Mouse (Mus musculus) Patski (cell line): ENCODE measurements at regions not wholly inside any gene's neighbourhood (a gene's known extent, or its start where the extent isn't known, plus 50 kb on each side); places are given as distances from the start of the nearest gene placed in this dataset.
A peak's percentile ranks its signal among the peaks of the same experiment; 100 is the strongest.

Experiments
- ATAC-seq: fragments of 100-300 bp; one replicate; pipeline ENCODE4 v1.8.0; 2021
- CTCF ChIA-PET: fragments of 350-600 bp; sonication (Branson Sonifier 250); formaldehyde crosslinking; loops from one replicate; lab custom pipeline; 2022; ENCODE audit warnings: inconsistent platforms; lab: Charles Lee
- POLR2A ChIA-PET: fragments of 350-600 bp; sonication (Branson Sonifier 250); formaldehyde crosslinking; loops from one replicate; lab custom pipeline; 2022; ENCODE audit warnings: antibody characterized with exemption, inconsistent platforms; lab: Charles Lee
- DNase-seq: peaks from one replicate; pipeline ENCODE4 v3.0.0-alpha.2; 2011; ENCODE audit warnings: low read depth, low spot score
- H3K27me3 ChIP-seq: fragments of 371-371 bp; one replicate; pipeline ENCODE4 v1.5.1; 2021
- CTCF ChIP-seq: fragments of 100-300 bp; IDR thresholded peaks from one replicate; pipeline ENCODE4 v1.5.1; 2021
- in situ Hi-C: fragments of 300-500 bp; cut with MboI; formaldehyde crosslinking; loops from 3 replicates; pipeline ENCODE4 v1.11.1; 2018; ENCODE audit warnings: low pct_unique_long_range_greater_than_20kb, mixed read lengths

DNA sequence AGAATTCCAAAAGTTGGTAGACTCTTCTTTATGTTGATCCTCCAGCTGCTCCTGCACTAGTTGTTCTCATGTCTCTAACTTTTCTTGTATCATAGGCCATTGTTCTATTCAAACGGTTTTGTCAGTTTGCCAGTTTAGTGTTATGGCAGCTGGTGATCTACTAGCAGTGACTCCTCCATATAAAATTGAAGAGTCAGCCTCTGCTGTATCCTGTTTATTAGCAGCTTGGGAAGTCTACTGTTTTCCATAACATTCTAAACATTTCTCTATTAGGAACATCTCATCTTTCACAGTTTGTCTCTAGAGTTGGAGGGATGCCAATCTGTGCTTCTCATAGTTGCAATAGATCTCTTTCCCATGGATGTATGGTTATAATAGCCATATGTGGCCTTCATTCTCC, 58.6 kb downstream of the Drd1 start:
- peaks cover 16% of the 10 kb centered on the region for H3K27me3 ChIP-seq
- in situ Hi-C loops = no loop called here
- DNase-seq (no peak), ATAC-seq (no peak)
- TF ChIP-seq CTCF = no peak
- POLR2A ChIA-PET = no interaction called here
- CTCF ChIA-PET = no interaction called here

DNA sequence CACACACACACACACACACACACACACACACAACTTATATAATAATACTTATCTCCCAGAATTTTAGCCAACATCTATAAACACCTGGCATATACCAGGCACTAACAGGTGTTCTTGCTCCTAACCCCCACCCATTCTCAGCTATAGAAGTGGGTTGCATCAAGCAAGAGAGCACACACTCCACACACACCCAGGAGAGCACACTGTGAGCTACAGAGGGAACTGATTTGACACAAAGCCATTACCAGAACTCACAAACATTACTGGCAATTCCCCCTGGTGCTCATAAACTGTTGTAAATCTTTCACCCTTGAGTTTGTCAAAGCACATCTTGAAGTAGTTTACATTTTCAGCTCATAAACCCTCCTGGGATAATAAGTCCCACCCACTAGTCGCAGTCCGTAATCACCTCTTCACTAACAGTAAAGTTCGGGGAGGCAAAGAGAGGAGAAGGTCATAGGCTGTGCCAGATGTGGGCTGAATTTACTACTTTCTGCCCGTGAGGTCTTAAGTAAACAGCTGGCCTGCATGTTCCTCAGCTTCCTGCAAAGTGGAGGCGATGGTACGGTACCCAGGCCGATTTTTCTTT, 62.5 kb downstream of the Drd1 start:
- no peak for DNase-seq
- ChIA-PET POLR2A (no interaction called here), CTCF (interaction anchor here (0.8 kb wide), 1 partner anchor 161 kb away, joined by 3 read pairs; no protein-coding TSS in a partner anchor)
- ATAC-seq = no peak
- H3K27me3 ChIP-seq = peaks cover 19% of the 10 kb centered on the region
- in situ Hi-C loops = no loop called here
- TF ChIP-seq CTCF = no peak

DNA sequence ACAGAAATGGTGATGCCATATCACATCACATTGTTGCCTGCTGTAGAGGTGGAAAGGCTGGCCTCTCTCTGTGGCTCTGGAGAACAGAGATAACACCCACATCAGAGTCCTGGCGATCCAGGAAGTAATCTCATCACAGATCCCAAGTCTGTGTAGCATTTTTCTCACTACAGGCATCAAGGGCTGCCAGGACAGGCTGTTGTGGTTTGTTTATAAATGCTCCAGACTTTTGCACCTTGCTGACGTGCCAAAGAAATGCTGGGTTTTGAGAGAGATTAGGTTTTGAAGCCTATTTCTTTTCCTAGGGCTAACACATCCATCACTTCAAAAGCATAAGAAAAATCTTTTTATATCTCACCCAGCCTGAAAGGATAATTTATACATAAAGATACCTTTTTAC, 76.3 kb downstream of the Drd1 start:
- no peak for TF ChIP-seq CTCF
- no peak for ATAC-seq
- CTCF ChIA-PET = no interaction called here
- in situ Hi-C loops = no loop called here
- DNase-seq = no peak
- peaks cover 6% of the 10 kb centered on the region for H3K27me3 ChIP-seq
- POLR2A ChIA-PET = no interaction called here

DNA sequence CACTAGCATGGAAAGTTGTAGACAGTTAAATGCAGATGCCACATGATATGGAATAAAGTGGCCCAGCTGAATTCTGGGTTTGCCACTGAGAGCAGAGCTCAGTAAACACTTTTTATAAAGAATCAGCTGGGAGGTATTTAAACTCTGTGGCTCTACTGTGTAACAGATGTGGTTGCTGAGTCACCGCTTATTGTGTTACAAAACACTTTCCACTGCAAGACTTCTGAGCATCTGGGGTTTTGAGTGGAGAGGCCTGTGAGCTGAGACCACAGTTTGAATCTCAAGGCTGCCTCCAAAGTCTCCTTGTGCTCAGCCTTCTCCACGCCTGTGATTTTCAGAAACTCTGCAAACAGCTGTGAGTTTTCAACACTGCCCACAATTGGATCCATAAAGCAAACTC, 86.1 kb downstream of the Drd1 start:
- in situ Hi-C loops = no loop called here
- no peak for ATAC-seq

DNA sequence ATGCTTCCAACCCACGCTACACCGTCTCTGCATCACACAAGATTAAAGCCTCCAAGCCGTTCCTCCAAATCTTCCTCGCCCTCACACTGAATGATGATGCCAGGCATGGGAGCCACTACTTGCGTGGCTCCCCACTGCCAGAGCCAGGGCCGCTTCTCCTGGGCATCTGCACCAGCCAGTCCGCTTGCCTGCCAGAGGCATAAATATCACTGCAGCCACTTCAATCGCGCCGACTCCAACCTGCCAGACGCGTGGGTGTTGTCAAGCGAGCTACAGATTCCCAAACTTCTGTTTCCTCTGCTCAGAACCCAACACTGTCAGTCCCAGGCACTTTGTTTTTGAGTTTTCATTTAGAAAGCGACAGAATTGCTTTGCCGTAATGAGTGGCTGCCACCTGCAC, 99.3 kb downstream of the Drd1 start:
- ATAC-seq = no peak
- TF ChIP-seq CTCF = no peak
- CTCF ChIA-PET = no interaction called here
- in situ Hi-C loops = no loop called here
- no peak for DNase-seq
- H3K27me3 ChIP-seq = no peaks in the 10 kb centered on the region
- POLR2A ChIA-PET = no interaction called here

More for the DNA sequence above, 86.1 kb downstream of the Drd1 start:
- TF ChIP-seq CTCF = no peak
- H3K27me3 ChIP-seq = no peaks in the 10 kb centered on the region
- no peak for DNase-seq
- ChIA-PET POLR2A (no interaction called here), CTCF (no interaction called here)

DNA sequence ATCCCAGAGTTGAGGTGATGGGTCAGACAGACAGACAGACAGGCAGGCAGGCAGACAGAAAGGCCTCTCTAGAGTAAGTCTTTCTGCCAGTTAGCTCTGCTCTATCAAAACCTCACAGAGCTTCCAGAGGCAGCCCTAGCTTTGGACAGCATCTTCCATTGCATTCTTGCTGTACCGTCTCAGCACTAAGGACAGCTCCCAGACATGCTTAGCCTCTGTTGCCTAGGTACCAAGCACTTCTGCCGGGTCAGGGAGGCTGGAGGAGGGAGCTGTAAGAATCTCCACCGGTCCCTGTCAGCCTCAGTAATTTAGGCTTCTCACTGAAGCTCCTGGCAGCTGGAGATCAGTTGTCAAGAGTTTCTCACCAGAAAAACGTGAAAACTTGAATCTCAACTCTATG, 107.4 kb downstream of the Drd1 start:
- ATAC-seq (no peak), DNase-seq (peak; percentile 7)
- ChIA-PET POLR2A (no interaction called here), CTCF (no interaction called here)
- TF ChIP-seq CTCF = no peak
- H3K27me3 ChIP-seq = peaks cover 3% of the 10 kb centered on the region
- in situ Hi-C loops = no loop called here

DNA sequence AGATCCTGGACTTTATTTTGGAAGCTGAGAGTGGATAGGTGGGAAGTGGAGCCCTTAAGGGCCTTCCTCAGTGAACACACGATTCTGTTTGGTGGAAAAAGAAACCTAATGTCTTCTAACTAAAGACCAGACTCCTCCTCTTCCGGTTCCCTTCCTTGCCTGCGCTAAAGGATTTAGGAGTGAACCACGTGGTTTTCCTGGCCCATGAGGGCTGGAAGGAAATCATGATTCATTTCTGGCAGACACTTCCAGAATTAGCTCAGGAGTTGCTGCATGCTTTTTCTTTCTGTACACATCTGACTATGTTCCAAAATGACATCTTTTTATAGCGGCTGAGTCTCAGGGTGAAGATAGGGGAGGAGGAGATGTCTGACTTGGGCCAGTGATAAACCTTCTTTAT, 109.8 kb downstream of the Drd1 start:
- ATAC-seq (no peak), DNase-seq (no peak)
- POLR2A ChIA-PET = no interaction called here
- peaks cover 3% of the 10 kb centered on the region for H3K27me3 ChIP-seq
- no peak for TF ChIP-seq CTCF
- CTCF ChIA-PET = no interaction called here
- in situ Hi-C loops = no loop called here

DNA sequence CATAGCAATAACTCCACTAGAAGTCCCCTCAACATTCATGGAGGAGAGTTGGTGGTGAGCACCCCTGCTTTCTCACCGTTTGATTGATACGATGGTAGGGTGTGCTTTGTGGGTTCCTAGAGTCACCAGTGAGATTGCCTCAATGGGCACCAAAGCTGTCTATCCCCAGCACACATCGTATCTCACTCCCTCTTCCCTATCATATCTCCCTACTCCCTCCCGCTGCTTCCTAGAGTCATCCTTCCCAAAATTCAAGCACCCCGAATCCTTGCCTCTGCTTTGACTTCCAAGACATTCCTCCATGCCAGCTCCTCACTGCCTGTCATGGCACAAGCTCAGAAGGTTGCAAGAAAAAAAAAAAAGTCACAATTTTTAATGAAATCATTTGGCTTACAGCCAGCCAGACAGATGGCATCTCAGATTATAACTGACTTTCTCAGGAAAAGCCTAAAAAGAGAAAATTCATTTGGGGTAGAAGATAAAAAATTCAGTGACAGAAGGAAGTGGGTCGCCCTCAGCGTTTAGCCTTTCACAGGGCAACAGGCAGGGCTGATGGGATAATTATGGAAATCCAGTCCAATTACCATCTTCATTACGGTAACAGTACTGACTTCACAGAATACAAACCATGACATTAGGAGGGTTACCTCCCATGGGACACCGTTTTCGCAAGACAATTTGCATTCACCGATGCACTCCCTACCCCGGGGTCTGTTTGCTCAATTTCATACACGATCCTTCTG, 114.3 kb downstream of the Drd1 start:
- no peak for ATAC-seq
- in situ Hi-C loops = no loop called here
- peaks cover 3% of the 10 kb centered on the region for H3K27me3 ChIP-seq
- POLR2A ChIA-PET = no interaction called here
- TF ChIP-seq CTCF = no peak
- no peak for DNase-seq
- CTCF ChIA-PET = no interaction called here

DNA sequence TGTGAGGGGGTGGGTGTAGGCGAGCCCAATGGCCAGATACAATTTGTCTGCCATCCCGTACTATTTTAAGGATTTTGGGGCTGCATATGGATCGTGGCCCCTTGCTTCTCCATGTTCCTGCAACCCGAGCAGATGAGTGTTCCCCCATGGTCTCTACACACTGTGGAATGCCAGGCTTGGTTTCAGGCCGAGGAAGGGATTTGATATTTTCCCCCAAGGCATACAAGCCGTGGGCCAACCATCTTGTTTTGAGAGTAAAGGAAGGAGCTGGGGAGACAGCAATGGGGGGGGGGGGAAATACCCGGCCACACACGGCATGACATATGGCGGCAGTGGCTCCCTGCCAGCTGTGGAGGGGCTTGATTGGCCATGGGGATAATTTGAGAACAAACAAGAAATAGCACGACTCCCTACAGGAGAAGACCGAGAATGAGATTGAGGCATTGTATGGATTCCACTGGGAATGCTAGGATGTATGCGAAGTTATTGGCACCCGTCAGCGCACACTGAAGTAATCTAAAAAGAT, 120.3 kb downstream of the Drd1 start:
- TF ChIP-seq CTCF = no peak
- DNase-seq (no peak), ATAC-seq (no peak)
- CTCF ChIA-PET = no interaction called here
- in situ Hi-C loops = no loop called here
- POLR2A ChIA-PET = no interaction called here
- no peaks in the 10 kb centered on the region for H3K27me3 ChIP-seq

DNA sequence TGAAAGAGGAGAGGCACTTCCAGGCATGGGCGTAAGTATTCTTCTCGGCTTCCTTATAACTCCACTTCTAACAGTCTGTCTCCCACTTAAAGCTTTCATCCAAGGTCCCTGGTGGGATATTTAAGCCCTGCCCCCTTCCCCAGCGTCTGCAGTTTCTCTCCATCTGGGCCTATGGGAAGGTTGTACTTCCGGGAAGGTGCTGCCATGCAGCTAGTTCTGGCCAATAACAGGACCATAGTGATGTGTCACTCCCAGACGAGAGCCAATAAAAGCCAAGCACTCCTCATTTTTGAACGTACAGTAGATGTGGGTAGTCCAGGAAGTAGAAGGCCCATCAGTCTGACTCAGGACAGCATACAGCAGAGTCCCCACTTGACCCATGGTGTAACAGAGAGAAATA, 121.0 kb downstream of the Drd1 start:
- ATAC-seq = no peak

DNA sequence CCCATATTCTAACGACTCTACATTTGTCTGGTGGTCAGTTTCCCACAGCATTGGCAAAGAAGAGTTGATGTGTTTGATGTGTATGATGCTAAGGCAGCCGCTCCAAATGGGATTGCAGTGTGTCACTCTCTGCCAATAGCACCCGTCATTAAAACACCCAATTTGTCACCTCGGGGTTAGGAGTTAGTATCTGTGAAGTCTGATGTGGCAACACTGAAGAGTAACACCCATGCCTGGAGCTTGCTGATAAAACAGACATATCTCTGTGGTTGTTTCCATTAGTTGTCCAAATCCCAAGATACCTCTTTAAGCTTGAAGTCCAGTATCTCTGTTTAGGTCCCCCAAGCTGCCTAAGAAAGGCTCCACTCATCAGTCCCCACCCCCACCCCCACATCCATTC, 129.4 kb downstream of the Drd1 start:
- no peak for TF ChIP-seq CTCF
- DNase-seq (no peak), ATAC-seq (no peak)
- CTCF ChIA-PET = no interaction called here
- no peaks in the 10 kb centered on the region for H3K27me3 ChIP-seq
- in situ Hi-C loops = no loop called here
- POLR2A ChIA-PET = no interaction called here

More for the DNA sequence above, 121.0 kb downstream of the Drd1 start:
- TF ChIP-seq CTCF = no peak
- in situ Hi-C loops = no loop called here
- ChIA-PET CTCF (no interaction called here), POLR2A (no interaction called here)
- no peak for DNase-seq
- H3K27me3 ChIP-seq = no peaks in the 10 kb centered on the region
